Mouse (Mus musculus): ENCODE measurements around the gene Ltbp1. TPM values are rescaled to one million over a fixed set of nuclear protein-coding genes. Genes with fewer than 3 reads are reported as not detected.

Gene Ltbp1
- polyA plus RNA-seq, 1 experiment from 2014 or later = 8.5 TPM

GRCm38 (mm10) chr17:75067314-75067713 lies 61.9 kb downstream of the Ltbp1 start:
- no peak for ATAC-seq
- Histone ChIP-seq H3K27me3 (replicated peaks; ENCODE audit: control insufficient read depth, insufficient read depth, low read length) (no peaks in the 10 kb centered on the region), H3K9ac (ENCODE audit: low read depth, low read length) (no peak overlapping the region), H3K4me2 (replicated peaks; ENCODE audit: low read depth) (no peak overlapping the region), H3K4me3 (ENCODE audit: low read depth, low read length) (no peak overlapping the region), H3K27ac (ENCODE audit: low read depth, low read length) (no peak overlapping the region), H3K9me3 (ENCODE audit: control insufficient read depth) (no peaks in the 10 kb centered on the region), H3K36me3 (ENCODE audit: control insufficient read depth, insufficient read depth) (no peaks in the 10 kb centered on the region), H3K4me1 (replicated peaks; ENCODE audit: control insufficient read depth, insufficient read depth, low read length) (no peaks in the 10 kb centered on the region)
- TF ChIP-seq CTCF (IDR thresholded peaks at IDR 0.05; ENCODE audit: low read depth) = no peak
- WGBS = 60% methylated on average over 8 of the region's 8 CpGs

- Histone ChIP-seq H3K4me3 (ENCODE audit: low read depth, low read length) (no peak overlapping the region), H3K4me1 (replicated peaks; ENCODE audit: control insufficient read depth, insufficient read depth, low read length) (no peaks in the 10 kb centered on the region), H3K36me3 (ENCODE audit: control insufficient read depth, insufficient read depth) (no peaks in the 10 kb centered on the region), H3K4me2 (replicated peaks; ENCODE audit: low read depth) (no peak overlapping the region), H3K27ac (ENCODE audit: low read depth, low read length) (no peak overlapping the region), H3K9ac (ENCODE audit: low read depth, low read length) (no peak overlapping the region), H3K9me3 (ENCODE audit: control insufficient read depth) (no peaks in the 10 kb centered on the region), H3K27me3 (replicated peaks; ENCODE audit: control insufficient read depth, insufficient read depth, low read length) (no peaks in the 10 kb centered on the region)
- 82% methylated on average over 5 of the region's 5 CpGs for WGBS
- no peak for TF ChIP-seq CTCF (IDR thresholded peaks at IDR 0.05; ENCODE audit: low read depth)
- ATAC-seq = no peak
Observed at GRCm38 (mm10) chr17:75069232-75069631, 63.9 kb downstream of the Ltbp1 start.

- no peak for ATAC-seq
- no peak overlapping the region for H3K4me3 ChIP-seq (ENCODE audit: low read depth, low read length)
- no peak overlapping the region for H3K4me2 ChIP-seq (replicated peaks; ENCODE audit: low read depth)
- H3K9ac ChIP-seq (ENCODE audit: low read depth, low read length) = no peak overlapping the region
- H3K9me3 ChIP-seq (ENCODE audit: control insufficient read depth) = no peaks in the 10 kb centered on the region
- H3K36me3 ChIP-seq (ENCODE audit: control insufficient read depth, insufficient read depth) = no peaks in the 10 kb centered on the region
- no peak for TF ChIP-seq CTCF (IDR thresholded peaks at IDR 0.05; ENCODE audit: low read depth)
- H3K4me1 ChIP-seq (replicated peaks; ENCODE audit: control insufficient read depth, insufficient read depth, low read length) = no peaks in the 10 kb centered on the region
- H3K27ac ChIP-seq (ENCODE audit: low read depth, low read length) = no peak overlapping the region
- WGBS = 26% methylated on average over 2 of the region's 2 CpGs
- no peaks in the 10 kb centered on the region for H3K27me3 ChIP-seq (replicated peaks; ENCODE audit: control insufficient read depth, insufficient read depth, low read length)
Observed at GRCm38 (mm10) chr17:75071174-75071573, 65.8 kb downstream of the Ltbp1 start.

GRCm38 (mm10) chr17:75071749-75072148 lies 66.4 kb downstream of the Ltbp1 start:
- no peak overlapping the region for H3K4me2 ChIP-seq (replicated peaks; ENCODE audit: low read depth)
- H3K36me3 ChIP-seq (ENCODE audit: control insufficient read depth, insufficient read depth) = no peaks in the 10 kb centered on the region
- WGBS = 76% methylated on average over 2 of the region's 2 CpGs
- no peak for TF ChIP-seq CTCF (IDR thresholded peaks at IDR 0.05; ENCODE audit: low read depth)
- H3K4me3 ChIP-seq (ENCODE audit: low read depth, low read length) = no peak overlapping the region
- H3K27ac ChIP-seq (ENCODE audit: low read depth, low read length) = no peak overlapping the region
- ATAC-seq = no peak
- no peaks in the 10 kb centered on the region for H3K27me3 ChIP-seq (replicated peaks; ENCODE audit: control insufficient read depth, insufficient read depth, low read length)
- no peaks in the 10 kb centered on the region for H3K9me3 ChIP-seq (ENCODE audit: control insufficient read depth)
- no peaks in the 10 kb centered on the region for H3K4me1 ChIP-seq (replicated peaks; ENCODE audit: control insufficient read depth, insufficient read depth, low read length)
- H3K9ac ChIP-seq (ENCODE audit: low read depth, low read length) = no peak overlapping the region

DNA sequence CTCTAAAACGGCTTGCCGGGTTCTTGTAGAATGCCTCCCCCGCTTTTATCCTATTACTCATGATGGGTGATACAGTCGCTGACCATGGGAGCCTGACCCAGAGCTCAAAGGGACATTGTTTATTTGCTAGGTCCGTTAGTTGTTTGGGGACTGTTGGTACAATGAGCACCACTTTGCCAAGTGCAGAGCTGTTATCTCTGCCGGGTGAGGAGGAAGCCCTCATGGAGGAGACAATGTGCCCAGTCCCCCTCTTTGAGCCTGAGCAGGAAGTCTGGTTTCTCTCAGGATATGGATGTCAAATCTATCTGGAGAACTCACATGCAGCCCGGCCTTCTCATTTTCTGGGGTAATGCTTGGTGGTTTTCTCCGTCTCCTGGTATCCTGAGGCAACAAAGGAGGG lies 68.5 kb downstream of the Ltbp1 start:
- Histone ChIP-seq H3K27ac (ENCODE audit: low read depth, low read length) (no peak overlapping the region), H3K4me3 (ENCODE audit: low read depth, low read length) (no peak overlapping the region), H3K9ac (ENCODE audit: low read depth, low read length) (no peak overlapping the region), H3K27me3 (replicated peaks; ENCODE audit: control insufficient read depth, insufficient read depth, low read length) (no peaks in the 10 kb centered on the region), H3K9me3 (ENCODE audit: control insufficient read depth) (no peaks in the 10 kb centered on the region), H3K36me3 (ENCODE audit: control insufficient read depth, insufficient read depth) (no peaks in the 10 kb centered on the region), H3K4me2 (replicated peaks; ENCODE audit: low read depth) (no peak overlapping the region), H3K4me1 (replicated peaks; ENCODE audit: control insufficient read depth, insufficient read depth, low read length) (no peaks in the 10 kb centered on the region)
- ATAC-seq = no peak
- no peak for TF ChIP-seq CTCF (IDR thresholded peaks at IDR 0.05; ENCODE audit: low read depth)
- WGBS = 37% methylated on average over 8 of the region's 8 CpGs

- Histone ChIP-seq H3K27ac (ENCODE audit: low read depth, low read length) (no peak overlapping the region), H3K9ac (ENCODE audit: low read depth, low read length) (no peak overlapping the region), H3K27me3 (replicated peaks; ENCODE audit: control insufficient read depth, insufficient read depth, low read length) (no peaks in the 10 kb centered on the region), H3K4me3 (ENCODE audit: low read depth, low read length) (no peak overlapping the region), H3K36me3 (ENCODE audit: control insufficient read depth, insufficient read depth) (no peaks in the 10 kb centered on the region), H3K9me3 (ENCODE audit: control insufficient read depth) (no peaks in the 10 kb centered on the region), H3K4me2 (replicated peaks; ENCODE audit: low read depth) (no peak overlapping the region), H3K4me1 (replicated peaks; ENCODE audit: control insufficient read depth, insufficient read depth, low read length) (no peaks in the 10 kb centered on the region)
- WGBS = 69% methylated on average over 19 of the region's 19 CpGs
- no peak for ATAC-seq
- TF ChIP-seq CTCF (IDR thresholded peaks at IDR 0.05; ENCODE audit: low read depth) = peak; percentile 59
Observed at GRCm38 (mm10) chr17:75074978-75075699, 69.8 kb downstream of the Ltbp1 start.
